Mouse (Mus musculus) lung, postnatal 25 days (tissue): ENCODE measurements around the gene Akirin1.

Experiments used
- DNase-seq: peaks from one replicate; pipeline ENCODE4 v3.0.0; 2022; ENCODE audit warnings: low spot score

The Akirin1 gene

DNA sequence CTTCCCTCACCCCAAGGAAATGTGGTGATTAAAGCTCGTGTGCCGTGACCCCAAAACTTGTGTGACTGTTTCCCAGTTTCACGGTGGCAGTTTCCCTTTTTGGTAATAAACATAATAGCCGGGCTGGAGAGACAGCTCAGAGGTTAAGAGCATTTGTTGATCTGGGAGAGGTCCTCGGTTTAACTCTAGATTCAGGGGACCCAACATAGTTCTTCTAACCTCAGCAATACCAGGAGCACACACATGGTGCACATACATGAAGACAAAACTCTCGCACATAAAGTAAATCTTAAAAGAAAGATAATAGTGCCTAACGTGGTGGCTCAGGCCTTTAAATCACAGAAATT, 31.7 kb downstream of the Akirin1 start:
- no peak for DNase-seq

DNA sequence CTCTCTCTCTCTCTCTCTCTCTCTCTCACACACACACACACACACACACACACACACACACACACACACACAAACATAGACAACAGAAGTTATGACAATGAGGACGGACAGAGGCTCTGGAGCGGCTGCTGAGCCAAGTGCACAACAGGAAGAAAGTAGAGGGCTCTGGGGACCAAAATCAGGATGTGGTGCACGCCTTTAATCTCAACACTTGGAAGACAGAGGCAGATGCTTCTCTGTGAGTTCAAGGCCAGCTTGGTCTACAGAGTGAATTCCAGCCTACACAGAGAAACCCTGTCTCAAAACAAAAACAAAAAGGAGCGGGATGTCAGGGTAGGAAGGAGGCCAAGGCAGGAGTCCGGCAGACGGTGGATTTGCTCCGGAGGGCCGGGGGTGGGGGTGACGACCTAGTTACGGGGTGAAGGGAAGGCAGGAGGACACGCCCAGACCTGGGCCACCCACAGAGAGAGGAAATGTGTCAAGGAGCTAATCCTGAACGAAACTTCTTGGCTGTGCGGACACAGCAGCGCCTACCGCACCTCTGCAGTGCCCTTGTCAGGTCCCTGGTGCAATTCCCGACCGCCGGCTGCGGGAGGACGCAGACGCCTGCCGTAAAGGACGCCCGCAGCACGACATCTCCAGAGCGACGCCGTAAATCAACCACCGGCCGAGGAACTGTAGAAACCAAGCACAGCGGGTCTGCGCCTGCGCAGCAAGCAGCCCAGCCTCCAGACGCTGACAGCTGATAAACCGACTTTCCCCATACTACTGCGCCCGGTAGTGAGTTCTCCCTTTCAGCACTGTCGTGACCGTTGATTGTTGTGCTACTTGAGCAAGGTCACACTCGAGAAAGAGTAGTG, 32.3 kb downstream of the Akirin1 start, which contains the start of gene Ndufs5:
Gene Ndufs5 (minus strand): TSS at position 629 of the 860 bp plus-strand sequence.
- DNase-seq, result peak; percentile 97

DNA sequence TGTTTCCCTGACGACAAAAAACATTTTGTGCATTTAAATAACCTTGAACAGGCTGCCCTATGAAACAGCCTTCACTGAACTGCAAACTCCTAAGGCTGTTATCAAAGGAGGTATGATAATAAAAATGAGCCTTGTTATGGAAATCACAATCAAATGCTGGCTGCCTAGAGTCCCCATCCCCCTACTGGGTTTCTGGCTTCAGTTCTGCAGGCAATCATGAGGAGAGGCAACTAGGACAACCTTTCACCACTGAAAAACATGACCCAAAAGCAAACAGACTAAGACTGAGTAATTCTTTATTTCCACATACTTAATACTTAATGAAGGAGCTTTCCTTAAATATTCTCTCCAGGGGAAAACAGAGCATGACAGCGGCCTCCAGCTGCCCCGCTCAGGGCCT, 37.7 kb downstream of the Akirin1 start:
- DNase-seq, result no peak

DNA sequence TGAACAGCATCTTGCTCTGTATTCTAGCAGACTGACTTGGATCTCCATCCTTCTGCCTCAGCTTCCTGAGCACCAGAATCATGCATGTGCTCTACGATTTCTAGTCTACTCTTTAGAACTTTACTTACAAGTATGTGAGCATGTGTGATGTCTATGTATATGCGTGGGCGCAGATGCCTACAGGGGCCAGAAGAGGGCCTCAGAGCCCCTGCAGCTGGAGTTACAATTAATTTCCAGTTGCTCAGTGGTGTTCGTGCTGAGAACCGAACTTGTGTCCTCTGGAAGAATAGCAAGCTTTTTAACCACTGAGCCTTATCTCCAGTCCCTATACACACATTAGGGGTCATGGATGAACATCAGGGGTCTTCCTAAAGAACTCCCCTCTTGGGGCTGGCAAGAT, 42.8 kb downstream of the Akirin1 start:
- DNase-seq, result no peak

DNA sequence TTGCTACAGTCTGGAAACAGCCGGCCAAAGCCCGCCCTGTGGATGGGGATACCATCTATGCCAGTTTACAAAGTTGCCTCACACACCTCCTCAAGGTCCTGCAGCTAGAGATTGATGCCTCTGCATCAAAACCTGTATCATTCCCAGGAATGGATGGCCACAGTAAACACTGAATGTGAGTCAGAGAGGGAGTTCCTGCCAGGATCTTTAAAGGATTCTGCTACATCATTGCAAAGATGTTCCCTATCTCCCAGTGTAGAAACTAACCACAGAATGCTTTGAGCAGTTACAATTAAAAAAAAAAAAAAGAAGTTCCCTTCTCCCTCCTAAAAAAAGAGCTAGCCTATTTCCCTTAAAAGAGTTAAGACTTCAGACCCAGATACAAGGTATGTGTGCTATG, 44.8 kb downstream of the Akirin1 start:
- no peak for DNase-seq

DNA sequence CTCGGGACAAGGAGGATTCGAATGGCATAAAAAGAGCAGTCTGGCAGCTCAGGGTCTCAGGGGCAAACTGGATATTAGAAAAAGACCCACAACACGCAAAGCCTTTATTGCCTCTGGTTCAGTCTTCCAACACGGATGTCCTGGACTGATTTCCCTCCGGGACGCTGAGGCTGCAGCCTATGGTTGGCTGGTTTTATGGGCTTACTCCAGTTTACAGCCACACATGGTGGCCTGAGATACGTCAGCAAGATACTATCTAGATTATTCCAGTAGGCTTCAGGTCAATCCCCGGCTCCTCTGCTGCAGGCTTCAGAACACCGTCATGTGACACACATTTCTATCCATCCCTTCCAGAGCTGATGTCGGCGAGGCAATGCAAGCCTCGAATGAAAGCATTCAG, 56.8 kb downstream of the Akirin1 start:
- DNase-seq, result no peak

DNA sequence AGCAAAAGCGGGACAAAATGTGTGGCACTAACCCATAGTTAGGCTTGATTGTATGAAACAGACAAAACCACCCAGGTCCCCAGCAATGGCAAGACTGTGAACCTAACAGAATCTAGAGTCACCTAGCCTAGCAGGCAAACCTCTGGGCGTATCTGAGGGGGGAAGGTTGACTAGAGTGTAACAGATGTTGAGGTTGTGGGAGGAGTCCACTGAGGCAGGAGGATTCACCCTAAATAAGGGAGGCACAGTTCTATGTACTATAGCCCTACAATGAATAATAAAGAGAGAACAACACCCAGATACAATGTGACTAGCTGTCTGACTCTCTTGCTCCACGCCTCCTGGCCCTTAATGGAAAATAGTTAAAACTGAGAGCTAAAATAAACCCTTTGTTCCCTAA, 58.1 kb downstream of the Akirin1 start:
- DNase-seq, result no peak

DNA sequence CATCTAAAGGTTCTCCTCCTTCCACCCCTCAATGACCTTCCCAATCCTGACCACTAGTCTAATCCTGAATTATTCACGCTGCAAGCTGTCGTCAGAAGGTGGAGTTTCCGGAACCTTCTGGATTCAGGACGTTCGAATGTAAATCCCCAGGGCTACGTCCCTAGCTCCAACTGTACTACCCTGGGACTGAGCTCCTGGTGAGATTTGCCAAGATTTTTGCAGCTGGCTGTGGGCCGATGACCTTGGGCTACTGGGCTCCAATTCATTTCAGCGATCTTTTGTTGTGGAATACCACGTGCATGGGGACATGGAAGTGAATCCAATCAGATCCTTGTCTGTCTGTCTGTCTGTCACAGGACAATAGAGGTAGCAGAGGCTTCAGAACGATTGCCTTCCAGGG, 59.8 kb downstream of the Akirin1 start:
- DNase-seq, result no peak

DNA sequence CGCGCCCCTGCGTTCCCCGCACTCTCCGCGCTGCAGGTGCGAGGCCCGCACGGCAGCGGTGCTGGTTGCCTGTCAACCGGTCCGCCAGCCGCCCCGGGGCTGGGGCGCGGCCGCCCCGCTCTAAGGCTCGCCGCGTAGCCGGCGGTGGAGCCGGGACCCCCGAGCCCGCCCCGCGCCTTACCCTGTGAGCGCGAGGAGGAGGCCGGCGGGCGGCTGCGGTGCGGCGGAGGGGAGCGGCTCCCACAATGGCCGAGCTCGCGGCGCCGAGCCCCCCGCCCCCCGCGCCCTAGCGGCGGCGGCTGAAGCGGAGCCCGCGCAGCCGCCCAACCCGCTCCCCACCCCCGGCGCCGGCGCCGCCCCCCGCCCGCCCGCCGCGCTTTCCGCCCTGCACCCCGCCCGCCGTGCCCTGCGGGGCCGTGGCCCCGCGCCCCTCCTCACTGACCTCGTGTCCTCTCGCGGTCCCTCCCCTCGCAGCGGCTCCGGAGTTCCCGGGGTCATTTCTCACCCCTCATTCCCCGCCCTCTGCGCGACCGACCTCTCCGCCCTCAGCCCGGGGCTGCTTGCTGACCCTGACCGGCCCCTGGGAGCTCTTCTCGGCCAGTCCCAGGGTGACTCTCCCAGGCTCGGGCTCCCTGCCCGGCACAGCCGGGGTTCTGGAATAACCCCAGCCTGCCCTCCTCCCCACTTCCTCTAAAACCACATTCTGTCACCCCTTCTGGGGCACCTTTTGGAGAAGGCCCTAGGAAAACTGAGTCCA, 62.9 kb downstream of the Akirin1 start:
- DNase-seq, result peak; percentile 31

DNA sequence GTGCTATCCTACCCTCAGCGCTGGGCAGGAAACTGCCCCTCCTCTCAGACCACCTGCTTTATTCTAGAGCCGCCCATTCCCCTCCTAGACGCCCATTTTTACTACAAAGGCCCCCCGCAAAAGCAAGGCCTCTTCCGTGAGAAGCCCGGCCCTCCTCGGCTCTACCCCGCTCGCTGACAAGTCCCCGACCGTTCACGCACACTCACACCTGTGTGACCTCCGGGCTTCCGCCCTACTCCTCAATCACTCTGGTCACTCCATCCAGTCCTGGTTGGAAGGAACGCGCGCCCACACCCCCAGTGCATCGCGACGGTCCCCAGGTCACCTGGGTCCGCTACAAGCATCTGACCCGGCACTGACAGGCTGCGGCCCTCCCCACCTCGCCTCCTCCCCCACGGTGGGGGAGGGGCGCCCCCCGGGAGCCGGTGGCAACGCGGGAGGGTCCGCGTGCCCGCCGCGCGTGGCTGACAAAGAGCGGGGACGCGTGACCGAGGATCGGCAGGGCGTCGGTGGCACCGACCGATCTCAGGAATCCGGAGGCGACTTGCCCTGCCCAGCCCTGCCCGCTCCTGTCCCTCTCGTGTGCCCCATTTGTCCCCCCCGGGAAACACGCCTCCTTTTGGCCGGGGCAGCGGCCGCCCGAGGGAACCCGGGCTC, 63.6 kb downstream of the Akirin1 start:
- no peak for DNase-seq

DNA sequence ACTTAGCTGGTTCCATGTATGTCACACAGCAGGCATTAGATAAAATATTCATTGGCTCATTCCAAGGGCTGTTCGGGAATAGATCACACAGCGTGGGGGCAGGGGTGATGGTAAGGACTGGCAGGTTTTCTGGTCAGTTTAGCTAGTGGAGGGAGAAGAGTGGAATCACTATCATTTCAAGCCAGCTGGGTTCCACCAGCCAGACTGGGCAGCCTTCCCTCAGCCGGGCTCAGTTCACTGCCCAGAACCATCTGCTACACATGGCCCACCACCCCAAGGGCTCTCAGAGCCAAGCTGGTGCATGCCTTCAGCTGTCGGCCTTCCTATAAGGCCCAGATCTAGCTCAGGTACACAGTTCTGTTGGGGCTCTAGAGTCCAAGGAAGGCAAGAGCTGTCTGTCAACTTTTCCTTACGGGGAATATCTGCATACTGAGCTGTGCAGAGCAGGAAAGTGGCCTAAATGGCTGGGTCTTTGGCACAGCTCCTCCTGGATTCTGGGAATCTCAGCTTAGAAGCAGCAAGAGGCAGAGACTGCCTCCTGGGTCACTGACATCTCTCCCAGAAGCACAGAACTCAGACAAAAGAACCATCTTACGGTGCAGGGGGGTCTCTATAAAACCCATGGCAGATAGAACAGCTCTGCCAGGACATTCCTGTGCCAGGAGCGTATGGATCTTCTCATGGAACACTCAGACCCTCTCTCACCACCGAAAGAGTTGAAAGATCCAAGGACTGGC, 64.5 kb downstream of the Akirin1 start:
- no peak for DNase-seq

DNA sequence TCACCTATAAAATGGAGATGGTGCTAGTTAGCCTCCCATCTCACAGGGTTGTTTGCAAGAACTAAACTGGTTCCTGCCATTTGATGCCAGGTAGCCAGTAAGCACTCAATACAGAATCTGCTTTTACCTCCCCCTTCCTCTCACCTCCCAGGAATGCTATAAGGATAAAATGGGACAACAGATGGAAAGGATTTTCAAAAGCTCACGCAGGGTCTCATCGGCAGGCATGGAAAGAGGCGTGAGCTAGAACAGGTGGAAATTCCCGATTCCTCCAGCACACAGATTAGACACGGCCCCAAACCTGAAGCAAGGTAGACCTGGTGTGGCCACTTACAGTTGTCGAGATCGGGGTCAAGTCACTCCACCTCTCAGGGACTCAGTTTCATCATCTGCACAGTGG, 65.1 kb downstream of the Akirin1 start:
- no peak for DNase-seq
